Mouse (Mus musculus) spleen, adult 2 months (tissue): Measurements from ENCODE around the gene Ms4a6d. TPM values are rescaled to one million over a fixed set of nuclear protein-coding genes. Genes with fewer than 3 reads are reported as not detected.

ENCODE experiments used
- DNase-seq, 2 experiments: peaks; one replicate each; pipeline versions ENCODE4 v3.0.0 to v3.0.0-alpha.2; 2012 to 2021; ENCODE audit warnings: low spot score in 2 of 2, low read depth in 1 of 2
- H3K27ac ChIP-seq: fragments of 200-500 bp; 2 replicates; pipeline ENCODE4 v1.5.1; 2012; ENCODE audit warnings: low read length, inconsistent platforms; ENCODE audit not compliant: insufficient read depth
- H3K27me3 ChIP-seq: fragments of 200-500 bp; 2 replicates; pipeline ENCODE4 v1.6.1; 2012; ENCODE audit warnings: mild to moderate bottlenecking, moderate library complexity, low read length, inconsistent platforms; ENCODE audit not compliant: control insufficient read depth, insufficient read depth
- H3K36me3 ChIP-seq: fragments of 200-500 bp; 2 replicates; pipeline ENCODE4 v1.6.1; 2012; ENCODE audit warnings: mild to moderate bottlenecking, low read length, inconsistent platforms; ENCODE audit not compliant: control insufficient read depth, insufficient read depth
- H3K4me1 ChIP-seq: fragments of 200-500 bp; 2 replicates; pipeline ENCODE4 v1.6.1; 2011; ENCODE audit warnings: inconsistent platforms; ENCODE audit not compliant: control insufficient read depth, insufficient read depth, insufficient read length
- H3K4me3 ChIP-seq: fragments of 200-500 bp; 2 replicates; pipeline ENCODE4 v1.5.1; 2011; ENCODE audit warnings: mild to moderate bottlenecking, inconsistent platforms; ENCODE audit not compliant: insufficient read depth, insufficient read length; ENCODE audit errors: extremely low read depth
- CTCF ChIP-seq: fragments of 200-500 bp; IDR thresholded peaks from 2 replicates; pipeline ENCODE4 v1.5.1; 2011; ENCODE audit warnings: mild to moderate bottlenecking, inconsistent platforms; ENCODE audit not compliant: insufficient read depth, insufficient read length, insufficient replicate concordance; ENCODE audit errors: extremely low read depth
- POLR2A ChIP-seq: fragments of 200-500 bp; IDR thresholded peaks from 2 replicates; pipeline ENCODE4 v1.6.1; 2011; ENCODE audit warnings: low read depth, low read length, inconsistent platforms
- WGBS: fragments of 180-500 bp; shearing (Covaris S2); methylation state at CpG from one replicate; pipeline ENCODE4 v1.1.7; 2018; 5-methylcytosine and 5-hydroxymethylcytosine counted together
- polyA plus RNA-seq: library from polyadenylated mRNA; depleted of rRNA; stranded (reverse); fragments of >200 nt; gene quantifications from 2 replicates; pipeline ENCODE4 v1.2.3, GENCODE M21; 2012

Ms4a6d gene
- polyA plus RNA-seq, 1 experiment, result 3.9 TPM

DNA sequence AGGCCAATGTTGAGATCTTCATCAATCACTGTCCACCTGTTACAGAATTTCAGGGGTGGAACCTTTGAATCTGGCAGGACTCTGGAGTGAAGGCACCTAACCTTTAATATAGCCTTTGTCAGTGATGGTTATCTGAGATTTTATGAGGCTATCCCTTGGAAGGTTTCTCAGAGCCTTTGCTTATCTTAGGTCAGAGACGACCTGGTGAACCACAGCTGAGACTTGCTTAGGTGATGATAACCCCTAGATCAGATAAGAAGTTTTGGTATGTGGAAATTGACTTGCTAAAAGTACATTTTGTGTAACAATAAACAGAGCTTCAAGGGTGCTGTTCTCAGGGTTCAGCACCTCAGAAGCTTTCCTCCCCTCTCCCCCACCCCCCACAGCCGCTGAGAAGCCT, 7.6 kb upstream of the Ms4a6d start:
- no peaks in the 10 kb centered on the region for H3K27me3 ChIP-seq
- 62% methylated on average over 2 of the region's 2 CpGs for WGBS
- no peak overlapping the region for H3K27ac ChIP-seq
- H3K4me1 ChIP-seq, result no peaks in the 10 kb centered on the region
- TF ChIP-seq POLR2A (no peak), CTCF (no peak)
- no peak overlapping the region for H3K4me3 ChIP-seq
- H3K36me3 ChIP-seq, result no peaks in the 10 kb centered on the region
- DNase-seq, result no peak

DNA sequence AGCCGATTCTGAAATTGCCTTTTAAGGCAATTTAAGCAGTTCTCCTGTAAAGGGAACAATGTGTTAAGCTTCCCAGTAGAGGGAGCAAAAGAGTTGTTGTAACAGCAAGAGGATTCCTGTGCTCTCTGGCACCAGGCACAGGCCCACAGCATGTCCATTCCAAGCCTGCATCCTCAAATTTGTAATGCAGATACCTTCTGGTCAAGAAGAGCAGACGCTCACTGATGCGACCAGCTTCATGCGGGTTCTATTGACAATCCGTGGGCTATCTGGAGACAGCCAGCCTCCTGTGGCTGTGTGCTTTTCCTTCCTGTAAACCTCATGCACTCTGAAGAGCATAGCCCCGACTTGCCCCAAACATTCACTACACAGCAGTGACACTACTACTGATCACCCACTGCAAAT, 6.9 kb upstream of the Ms4a6d start:
- Histone ChIP-seq H3K4me3 (no peak overlapping the region), H3K27me3 (no peaks in the 10 kb centered on the region), H3K27ac (no peak overlapping the region), H3K4me1 (no peaks in the 10 kb centered on the region), H3K36me3 (no peaks in the 10 kb centered on the region)
- TF ChIP-seq POLR2A, result no peak
- peak; percentile 32; the same call in 1 of the 2 replicates for TF ChIP-seq CTCF
- DNase-seq, result peak in 1 of 2 experiments; percentile 52
- 7% methylated on average over 6 of the region's 6 CpGs for WGBS

DNA sequence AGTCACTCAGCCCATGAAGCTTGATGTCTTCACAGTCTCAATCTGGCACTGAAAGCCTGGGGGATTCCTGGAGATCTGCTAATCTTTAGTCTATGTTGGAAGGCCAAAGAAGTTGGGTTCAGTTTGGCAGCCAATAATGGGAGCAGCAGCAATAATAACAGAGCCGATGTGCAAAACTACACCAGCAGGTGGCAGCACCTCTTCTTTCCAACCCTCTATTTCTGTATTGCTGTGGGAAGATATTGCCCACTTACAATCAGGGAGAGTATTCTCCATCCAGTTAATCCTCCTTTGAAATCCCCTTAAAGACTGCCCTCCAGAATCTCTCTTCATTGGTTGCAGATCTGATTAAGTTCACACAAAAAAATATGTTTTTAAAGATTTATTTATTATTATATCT, 3.5 kb upstream of the Ms4a6d start:
- no peak overlapping the region for H3K27ac ChIP-seq
- peak; percentile 18 to 50 for DNase-seq
- H3K4me1 ChIP-seq, result no peaks in the 10 kb centered on the region
- TF ChIP-seq CTCF (peak; percentile 33; the same call in 1 of the 2 replicates), POLR2A (no peak)
- H3K27me3 ChIP-seq, result no peaks in the 10 kb centered on the region
- 0% methylated on average over 1 of the region's 1 CpGs for WGBS
- no peaks in the 10 kb centered on the region for H3K36me3 ChIP-seq
- H3K4me3 ChIP-seq, result no peak overlapping the region

DNA sequence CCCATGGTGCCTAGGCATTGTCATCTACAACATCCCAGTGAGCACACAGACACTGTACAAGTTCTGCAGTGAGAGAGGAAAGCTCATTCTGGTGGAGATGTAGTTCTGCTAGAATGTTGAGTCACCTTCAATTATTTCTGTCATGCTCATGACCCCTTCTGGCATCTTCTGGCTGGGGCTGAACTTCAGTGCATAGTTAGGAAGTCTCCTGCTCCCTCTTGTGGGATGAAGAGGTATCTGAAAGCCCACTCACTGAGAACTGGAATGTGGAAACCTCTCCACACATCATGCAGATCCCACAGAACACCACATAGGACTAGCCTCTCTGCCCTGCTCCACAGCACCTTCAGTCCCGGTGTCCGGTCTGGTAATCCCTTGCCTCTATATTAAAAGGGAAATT, 2.6 kb downstream of the Ms4a6d start:
- TF ChIP-seq POLR2A (no peak), CTCF (peak; percentile 76; the same call in 1 of the 2 replicates)
- no peak overlapping the region for H3K4me3 ChIP-seq
- peaks cover 3% of the 10 kb centered on the region; the same call in 1 of the 2 replicates for H3K4me1 ChIP-seq
- H3K27ac ChIP-seq, result no peak overlapping the region
- peak; percentile 43 to 67 for DNase-seq
- H3K36me3 ChIP-seq, result no peaks in the 10 kb centered on the region
- H3K27me3 ChIP-seq, result no peaks in the 10 kb centered on the region
- 94% methylated on average over 2 of the region's 2 CpGs for WGBS

DNA sequence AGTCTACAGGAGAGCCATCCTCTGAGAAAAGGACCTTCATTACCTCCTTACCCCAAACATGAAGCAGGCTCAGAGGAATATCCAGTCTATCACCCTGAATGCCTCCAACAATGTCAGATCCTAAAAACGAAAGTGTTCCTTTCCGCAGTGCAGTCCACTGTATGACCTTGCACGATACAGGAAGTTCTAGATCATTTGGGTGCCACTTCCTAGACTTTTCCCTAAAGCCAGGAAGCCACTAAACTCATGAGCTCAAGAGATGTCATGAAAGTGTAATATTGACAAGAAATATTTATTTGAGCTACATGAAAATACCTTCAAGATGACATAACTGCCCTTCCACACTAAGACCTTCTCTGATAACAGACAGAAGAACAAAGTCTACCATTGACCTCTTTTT, 3.3 kb downstream of the Ms4a6d start:
- no peak for TF ChIP-seq POLR2A
- TF ChIP-seq CTCF, result no peak
- DNase-seq, result no peak
- no peak overlapping the region for H3K27ac ChIP-seq
- no peaks in the 10 kb centered on the region for H3K36me3 ChIP-seq
- H3K27me3 ChIP-seq, result no peaks in the 10 kb centered on the region
- WGBS, result 80% methylated on average over 3 of the region's 3 CpGs
- peaks cover 3% of the 10 kb centered on the region; the same call in 1 of the 2 replicates for H3K4me1 ChIP-seq
- H3K4me3 ChIP-seq, result no peak overlapping the region

DNA sequence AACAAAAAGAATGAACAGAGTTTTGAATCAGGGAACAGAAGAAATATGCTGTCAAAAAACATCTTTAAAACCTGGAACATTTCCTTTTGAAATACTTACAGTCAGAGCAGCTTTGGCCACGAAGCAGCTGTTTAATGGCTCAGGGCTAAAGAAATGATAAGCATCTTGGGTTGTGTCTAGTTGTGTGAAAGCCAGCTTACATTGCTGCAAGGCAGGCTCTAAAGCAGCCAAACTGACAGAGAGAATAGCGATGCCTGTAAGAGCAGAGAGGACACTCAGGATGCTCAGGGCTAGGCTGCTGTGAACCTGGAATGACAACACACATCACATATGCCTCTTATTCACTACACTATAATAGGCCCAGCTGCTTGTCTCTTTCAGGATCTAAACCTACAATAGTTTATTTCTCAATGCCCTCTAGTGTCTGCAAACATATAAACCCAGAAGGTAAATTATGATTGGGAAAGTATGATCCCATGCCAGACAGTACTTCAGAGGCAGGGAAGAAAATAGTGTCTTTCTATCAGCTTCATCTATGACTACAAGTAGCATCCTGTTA, 14.7 kb downstream of the Ms4a6d start:
- H3K36me3 ChIP-seq, result no peaks in the 10 kb centered on the region
- DNase-seq, result no peak
- no peak overlapping the region for H3K4me3 ChIP-seq
- no peak for TF ChIP-seq POLR2A
- no peak for TF ChIP-seq CTCF
- H3K27ac ChIP-seq, result no peak overlapping the region
- no peaks in the 10 kb centered on the region for H3K27me3 ChIP-seq
- H3K4me1 ChIP-seq, result peaks cover 3% of the 10 kb centered on the region
- 63% methylated on average over 2 of the region's 2 CpGs for WGBS

DNA sequence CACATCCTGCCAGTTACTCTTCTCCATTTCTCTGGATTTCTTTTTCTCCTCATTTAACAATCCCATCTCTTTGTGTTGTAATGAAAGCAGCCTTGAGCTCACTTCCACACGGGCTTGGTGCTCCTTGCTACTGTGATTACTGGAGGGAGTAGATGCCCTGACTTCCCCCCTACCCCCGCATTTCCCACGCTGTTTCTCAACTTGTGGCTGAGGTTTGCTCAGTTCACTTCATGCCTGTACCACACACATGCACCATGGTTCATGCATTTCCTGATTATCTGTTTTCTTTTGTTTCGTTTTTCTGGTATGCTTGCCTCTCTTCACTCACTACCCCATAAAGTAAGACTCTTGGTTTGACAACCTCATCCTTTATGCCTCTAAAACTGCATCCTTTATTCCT, 15.4 kb downstream of the Ms4a6d start:
- Histone ChIP-seq H3K27ac (no peak overlapping the region), H3K4me3 (no peak overlapping the region), H3K4me1 (peaks cover 3% of the 10 kb centered on the region), H3K36me3 (no peaks in the 10 kb centered on the region), H3K27me3 (no peaks in the 10 kb centered on the region)
- peak; percentile 26 to 53 for DNase-seq
- TF ChIP-seq CTCF, result no peak
- TF ChIP-seq POLR2A, result no peak
- 24% methylated on average over 4 of the region's 4 CpGs for WGBS
